Mouse (Mus musculus) adrenal gland, postnatal 36 days (tissue): ENCODE results near the gene Noxred1. TPM values are rescaled to one million over a fixed set of nuclear protein-coding genes. Genes with fewer than 3 reads are reported as not detected.
A peak's percentile ranks its signal among the peaks of the same experiment; 100 is the strongest.
"Not testable (repeated sequence)": the region's sequence is repeated elsewhere in the genome, so short reads cannot be mapped to it uniquely, and the experiment has no call there.

ENCODE experiments used
- DNase-seq, 2 experiments: peaks; one replicate each; pipeline ENCODE4 v3.0.0; 2021; ENCODE audit warnings: mixed read lengths in 1 of 2
- long read RNA-seq, 2 experiments: library from polyadenylated mRNA; stranded (forward); transcript quantifications; one replicate each; pipeline ENCODE4 v2.0.0; 2021; ENCODE audit warnings: borderline sequencing depth in 2 of 2
- total RNA-seq, 2 experiments: library from RNA; stranded (reverse); gene quantifications; 2 replicates each; pipeline ENCODE4 v1.2.3; 2021

Gene Noxred1
- under 1 TPM; 0.33 to 0.66 TPM for total RNA-seq
- long read RNA-seq, experiment 1, partial matches to known transcripts, result 0 of 1 reads
- long read RNA-seq, experiment 1, other reads (novel, unspliced or antisense), result 1 of 1 reads
- long read RNA-seq, experiment 2, result 0 reads

DNA sequence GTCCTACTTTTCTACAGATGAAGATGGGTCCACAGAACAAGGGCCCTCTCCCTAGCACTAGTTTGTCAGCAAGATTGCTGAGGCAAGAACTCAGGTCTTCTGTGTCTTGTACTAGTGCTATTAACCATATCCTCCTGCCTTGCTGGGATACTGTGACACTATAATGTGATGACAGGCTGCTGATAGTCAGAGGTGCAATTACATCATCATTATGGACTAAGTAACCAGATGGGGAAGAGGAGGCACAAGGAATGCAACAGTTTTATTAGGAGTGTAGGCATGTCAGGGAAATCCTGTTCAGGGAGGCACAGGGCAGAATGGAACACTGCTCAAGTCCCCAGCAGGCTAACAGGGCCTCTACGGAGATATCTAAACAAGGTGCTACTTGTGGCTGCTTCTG is at the start of gene Noxred1:
Gene Noxred1 (minus strand): TSS at position 101 of the 400 bp plus-strand sequence.
- DNase-seq, result no peak

DNA sequence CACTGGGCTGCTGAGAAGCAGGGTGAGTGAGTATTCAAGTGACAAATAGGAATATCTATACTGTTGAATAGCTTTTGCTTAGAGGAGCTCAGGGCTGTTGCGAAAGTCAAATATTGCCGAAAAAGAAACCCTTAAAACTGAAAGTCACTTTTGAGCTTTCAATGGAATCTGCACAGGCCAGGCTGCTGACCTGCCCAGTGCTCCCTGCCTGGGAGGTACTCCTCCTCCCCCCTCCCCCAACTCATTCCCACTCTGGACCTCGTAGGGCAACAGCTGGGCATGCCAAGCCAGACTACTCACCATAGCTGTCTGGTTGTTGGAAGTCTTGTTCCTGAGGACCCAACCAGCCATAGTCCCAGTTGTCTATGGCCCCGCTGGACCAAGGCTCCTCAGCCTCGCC is 46.2 kb upstream of the Noxred1 start:
- DNase-seq, result no peak

DNA sequence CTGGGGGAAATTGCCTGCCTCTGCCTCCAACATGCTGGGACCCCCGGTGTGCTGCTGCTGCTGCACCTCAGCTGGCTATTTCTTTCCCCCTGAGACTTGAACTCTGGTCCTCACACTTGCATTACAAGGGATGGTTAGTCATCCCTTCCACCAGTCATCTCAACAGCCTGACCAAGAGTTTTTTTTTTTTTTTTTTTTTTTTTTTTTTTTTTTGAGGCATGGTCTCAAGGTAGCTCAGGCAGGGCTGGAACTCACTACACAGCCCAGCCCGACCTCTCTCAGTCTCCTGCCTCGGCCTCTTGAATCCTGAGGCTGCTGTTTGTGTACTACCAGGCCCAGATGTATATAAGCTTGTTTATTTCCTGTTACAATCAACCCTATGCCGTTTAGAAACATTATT is 45.7 kb upstream of the Noxred1 start:
- no peak for DNase-seq

DNA sequence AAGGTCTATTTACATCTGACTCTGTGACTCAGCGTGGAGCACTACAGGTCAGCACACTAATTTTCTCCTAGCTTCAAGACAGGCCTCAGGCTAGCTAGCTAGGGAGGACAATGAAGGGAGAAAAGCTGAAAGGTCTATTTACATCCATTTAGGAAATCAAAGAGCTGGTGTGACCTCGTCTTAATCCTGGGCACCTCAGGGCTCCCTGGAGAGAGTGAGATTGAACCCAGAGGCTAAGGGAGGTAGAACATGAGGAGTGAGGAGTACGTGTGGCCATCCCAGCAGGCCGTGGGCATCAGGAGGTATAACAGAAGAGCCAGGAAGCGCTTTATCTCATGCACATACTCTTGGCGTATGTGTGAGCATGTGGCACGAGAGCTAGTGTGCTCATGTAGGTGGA is 45.2 kb upstream of the Noxred1 start:
- no peak for DNase-seq

DNA sequence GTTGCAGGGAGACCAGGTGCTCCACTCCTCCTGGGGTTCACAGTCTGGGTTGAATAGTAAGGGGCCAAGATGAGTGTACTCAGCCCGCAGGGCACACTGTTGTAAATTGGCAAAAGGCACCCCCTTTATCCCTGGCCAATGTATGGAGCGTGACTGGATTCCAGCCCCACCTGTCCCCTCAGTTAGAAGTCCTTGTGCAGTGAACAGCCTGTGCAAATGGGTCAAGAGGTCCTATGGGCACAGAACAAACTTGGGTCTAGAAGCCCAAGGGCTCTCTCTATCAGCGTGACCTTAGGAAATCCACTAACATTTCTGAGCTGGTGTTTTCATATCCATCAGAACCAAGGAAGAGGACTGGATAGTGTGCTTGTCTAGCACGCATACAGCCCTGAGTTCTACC is 44.2 kb upstream of the Noxred1 start:
- no peak for DNase-seq

DNA sequence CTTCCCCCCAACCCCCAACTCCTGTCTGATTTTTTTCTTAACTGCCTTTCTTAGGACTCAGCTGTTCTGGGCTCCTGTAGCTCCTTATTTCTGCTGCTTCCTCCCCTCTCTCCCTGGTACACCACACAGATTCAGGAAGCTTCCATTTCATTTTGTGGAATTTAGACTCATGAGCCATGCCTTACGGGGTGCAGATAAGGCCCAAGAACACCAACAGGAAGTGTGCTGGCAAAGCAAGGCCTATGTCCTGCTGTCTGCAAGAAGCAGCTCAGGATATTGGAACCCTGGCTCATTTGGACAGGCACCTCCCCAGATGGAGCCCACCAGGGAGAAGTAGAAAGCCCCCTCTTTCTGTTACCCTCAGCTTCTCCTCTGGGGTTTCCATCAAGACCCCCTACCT is 43.2 kb upstream of the Noxred1 start:
- DNase-seq, result no peak

DNA sequence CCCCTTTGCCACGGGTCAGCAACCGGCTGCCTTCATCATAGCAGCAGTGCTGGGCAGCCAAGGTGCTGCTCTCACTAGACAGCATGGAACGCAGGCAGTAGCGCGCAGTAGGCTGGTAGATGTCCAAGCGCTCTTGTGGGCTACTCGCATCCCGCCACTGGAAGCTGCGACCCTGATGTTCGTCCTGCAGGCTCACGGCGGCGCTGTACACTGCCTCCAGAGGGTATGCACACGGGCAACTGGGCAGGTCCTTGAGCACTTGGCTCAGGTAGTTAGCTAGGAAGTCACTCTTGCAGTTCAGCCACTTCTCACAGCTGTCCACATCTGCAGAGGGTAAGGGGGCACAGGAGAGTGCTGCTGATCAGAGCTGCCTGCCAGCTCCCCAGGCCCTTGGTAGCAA is 41.3 kb upstream of the Noxred1 start:
- no peak for DNase-seq

DNA sequence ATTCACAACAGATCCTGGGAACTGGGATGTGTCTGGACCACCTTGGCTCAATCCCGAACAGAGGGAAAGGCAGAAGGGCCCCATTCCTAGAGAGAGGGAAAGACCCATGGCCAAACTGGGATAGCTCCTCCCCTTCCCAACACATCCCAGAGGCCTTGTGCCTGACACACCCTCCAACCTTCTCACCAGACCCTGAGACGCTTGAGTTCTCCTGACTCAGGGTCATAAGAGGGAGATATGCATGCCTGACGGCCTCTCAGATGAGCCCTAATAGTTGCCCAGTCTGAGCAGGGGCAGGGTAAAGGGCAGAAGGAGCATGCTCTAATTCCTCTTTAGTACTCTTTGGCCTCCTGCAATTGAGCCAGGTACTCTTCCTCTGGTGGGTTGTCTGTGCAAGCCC is 40.8 kb upstream of the Noxred1 start:
- DNase-seq, result no peak

DNA sequence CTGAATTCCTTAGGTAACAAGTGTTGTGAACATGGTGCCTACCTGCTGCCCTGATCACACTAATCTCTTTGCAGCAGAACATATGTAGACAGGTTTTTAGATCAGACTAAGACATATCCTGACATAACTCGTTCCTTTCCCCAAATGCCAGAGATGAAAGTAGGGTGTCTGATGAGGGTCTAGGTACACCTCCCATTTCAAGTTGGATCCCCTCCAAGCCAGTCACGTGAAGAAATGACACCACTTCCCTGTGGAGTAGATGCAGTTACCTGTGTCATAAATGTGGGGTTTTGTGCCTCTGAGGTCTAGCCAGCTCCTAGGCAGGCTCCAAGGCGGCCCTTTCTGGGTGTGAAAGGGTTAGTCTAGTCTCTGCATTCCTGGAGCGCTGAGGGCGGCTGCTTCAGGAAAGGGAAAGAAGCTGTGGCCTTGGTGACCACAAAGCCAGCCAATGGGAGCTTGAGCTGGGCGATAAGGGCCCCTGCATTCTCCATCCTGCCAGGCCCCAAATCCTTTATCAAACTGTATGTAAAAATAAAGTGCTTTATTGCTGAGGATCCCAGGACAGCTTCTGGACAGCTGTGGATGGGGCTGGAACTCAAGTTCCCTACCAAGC is 39.7 kb upstream of the Noxred1 start:
- peak; percentile 27 to 41 for DNase-seq

DNA sequence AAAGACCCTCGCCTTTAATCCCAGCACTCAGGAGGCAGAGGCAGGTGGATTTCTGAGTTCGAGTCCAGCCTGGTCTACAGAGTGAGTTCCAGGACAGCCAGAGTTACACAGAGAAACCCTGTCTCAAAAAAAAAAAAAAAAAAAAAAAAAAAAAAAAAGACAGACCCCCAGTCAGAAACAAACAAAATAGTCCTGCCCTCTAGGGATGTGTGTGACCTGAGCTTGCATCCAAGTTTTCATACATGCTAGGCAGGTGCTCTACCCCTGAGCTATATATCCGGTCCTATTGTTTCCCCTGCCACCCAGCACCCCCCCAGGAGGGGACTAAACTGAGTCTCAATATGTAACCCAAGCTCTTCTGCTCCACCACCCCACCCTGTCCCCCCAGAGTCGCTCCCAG is 38.7 kb upstream of the Noxred1 start:
- DNase-seq, result not testable (repeated sequence)

DNA sequence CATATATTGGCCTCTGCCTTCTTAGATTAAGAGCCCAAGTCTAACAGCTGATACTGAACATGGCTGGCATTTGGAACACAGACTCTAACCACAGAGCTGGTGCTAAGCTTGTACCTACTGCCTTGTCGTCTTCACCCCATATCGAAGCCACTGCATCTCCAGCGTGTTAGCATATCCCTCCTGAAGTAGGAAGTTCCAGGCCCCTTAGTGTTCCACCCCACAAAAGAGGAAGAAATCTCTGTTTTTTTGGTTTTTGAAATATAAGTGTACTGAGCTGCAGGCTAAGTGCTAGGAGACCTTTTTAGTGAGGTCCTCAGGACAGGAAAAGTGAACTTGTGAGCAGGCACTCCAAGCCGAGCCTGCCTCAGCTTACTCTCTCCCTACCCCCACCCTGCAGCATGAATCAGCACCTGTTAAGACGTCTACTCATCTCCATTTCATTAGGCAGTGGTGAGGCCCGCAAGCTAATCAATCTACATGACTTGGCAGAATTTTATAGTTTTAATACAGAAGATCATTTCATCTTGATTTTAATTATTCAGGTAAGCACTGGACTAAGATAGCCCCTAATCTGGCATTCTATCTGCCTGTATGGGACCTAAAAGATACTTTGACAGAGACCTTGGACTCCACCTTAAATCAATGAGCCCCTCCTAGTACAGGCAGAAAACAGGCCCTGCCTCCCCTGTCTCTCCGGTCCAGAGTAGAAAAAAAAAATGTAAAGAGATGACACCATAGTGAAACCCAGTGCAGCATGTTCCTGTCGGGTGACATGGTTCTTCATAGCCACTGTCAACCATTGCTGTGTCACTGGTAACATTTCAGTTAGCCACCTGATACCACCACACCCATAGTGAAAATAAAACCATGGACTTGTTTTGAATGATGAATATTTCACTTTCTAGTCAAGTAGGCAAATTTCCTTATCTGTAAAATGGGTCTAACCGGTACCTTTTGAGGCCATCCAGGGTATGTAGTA is 36.6 kb upstream of the Noxred1 start:
- DNase-seq, result no peak

DNA sequence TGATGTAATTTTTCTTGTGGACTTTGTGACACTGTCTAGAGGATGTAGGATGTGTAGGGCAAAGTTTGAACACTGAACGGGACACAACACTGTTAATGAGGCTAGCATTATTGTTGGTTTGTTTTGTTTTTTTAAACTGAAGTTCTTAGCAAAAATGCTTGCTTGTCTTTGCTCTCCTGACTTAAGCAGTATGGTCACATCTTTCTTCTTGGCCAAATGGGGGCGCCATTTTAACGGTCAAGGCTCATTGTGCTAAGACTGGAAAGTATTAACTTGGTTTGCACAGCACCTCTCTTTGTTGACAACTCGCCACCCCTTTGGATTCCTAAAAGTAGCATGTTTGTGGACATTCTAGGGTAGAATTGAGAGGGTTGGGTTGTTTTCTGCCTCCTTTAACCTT is 29.1 kb upstream of the Noxred1 start:
- peak; percentile 35 to 57 for DNase-seq

DNA sequence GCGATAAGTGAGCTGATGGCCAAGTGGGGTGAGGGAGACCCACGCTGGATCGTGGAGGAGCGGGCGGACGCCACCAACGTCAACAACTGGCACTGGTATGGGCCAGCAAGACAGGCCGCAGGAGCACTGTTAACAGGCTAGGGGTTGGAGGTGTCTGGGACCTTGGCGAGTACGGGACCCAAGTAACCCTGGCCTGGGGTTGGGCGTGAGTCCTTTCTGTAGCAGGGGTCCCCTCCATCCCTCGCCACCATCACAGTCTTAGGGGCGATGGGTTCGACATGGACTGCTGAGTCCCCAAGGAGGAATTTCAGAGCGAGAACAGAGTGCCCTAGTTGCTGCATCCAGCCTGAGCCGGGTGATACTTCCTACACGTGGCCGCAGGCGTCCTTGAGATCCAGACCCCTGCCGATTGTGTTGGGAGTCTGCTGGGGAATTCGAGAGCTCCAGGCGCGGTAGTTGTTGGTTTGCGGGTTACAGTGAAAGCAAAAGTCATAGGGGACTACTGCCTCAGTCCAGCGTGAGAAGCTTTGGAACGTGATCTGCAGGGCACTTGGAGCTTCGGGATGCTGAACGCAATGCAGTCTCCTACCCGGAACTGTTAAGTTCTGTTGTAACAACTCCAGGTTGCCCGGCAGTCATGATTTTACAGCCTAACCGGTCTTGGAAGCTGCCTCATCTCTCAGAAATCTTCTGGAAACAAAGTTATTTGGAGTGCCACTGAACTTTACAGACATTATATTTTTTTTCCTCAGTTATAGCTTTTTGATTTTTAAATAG is 28.5 kb upstream of the Noxred1 start:
- DNase-seq, result peak; percentile 28 to 34

DNA sequence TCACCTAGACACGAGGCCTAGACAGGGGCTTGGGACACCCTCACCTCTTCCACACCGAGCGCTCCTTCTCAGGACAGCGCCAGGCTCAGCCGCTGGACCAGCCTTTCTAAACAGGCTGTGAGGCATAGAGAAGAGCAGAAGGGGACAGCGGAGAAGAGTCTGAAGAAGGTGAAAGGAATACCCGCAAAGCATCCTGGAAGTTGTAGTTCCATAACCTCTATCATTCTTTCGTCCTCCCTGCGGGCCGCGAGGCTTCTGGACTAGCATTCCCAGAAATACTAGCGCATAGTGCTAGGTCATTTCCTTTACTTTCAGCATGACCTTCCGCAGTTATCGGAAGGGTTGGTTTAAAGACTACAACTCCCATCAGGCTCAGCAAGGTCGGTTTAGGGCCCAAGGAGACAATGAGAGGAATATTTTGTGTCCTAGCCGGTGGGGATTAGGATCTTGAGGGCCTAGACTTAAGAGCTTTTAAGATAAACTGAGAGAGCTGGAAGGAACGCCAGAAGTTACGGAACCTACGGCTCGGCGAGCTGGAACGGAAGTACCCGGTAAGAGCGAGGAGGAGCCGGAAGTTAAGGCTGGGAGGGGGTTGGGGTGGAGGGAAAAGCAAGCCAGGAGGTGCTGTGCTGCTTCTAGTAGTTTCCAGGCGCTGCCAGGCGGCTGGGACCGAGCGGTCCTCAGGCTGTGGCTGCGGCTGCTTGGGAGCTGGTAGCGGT is 27.7 kb upstream of the Noxred1 start, which contains the start of the genes Vipas39 and Ahsa1:
Gene Vipas39 (minus strand): TSS at position 149 of the 719 bp plus-strand sequence.
Gene Ahsa1 (plus strand): TSS at position 372 of the 719 bp plus-strand sequence.
- DNase-seq, result peak; percentile 85 to 87

DNA sequence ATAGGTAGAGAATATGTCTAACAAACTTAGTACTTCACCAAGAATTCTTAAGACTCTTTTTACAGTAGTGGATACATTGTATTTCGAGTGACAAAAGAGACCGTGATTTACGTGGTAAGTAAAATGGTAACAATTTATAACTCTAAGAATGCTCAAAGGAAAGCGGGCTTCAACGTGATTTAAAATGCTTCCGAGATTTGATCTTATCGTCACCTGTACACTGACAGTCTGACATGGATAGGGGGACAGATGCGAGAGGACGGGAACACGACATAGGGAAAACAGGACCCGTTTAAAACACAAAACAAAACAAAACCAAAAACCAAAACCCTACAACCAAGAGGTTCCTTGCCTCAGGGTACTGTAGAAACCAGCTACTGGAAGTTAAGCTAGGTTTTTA is 26.9 kb upstream of the Noxred1 start:
- DNase-seq, result no peak

DNA sequence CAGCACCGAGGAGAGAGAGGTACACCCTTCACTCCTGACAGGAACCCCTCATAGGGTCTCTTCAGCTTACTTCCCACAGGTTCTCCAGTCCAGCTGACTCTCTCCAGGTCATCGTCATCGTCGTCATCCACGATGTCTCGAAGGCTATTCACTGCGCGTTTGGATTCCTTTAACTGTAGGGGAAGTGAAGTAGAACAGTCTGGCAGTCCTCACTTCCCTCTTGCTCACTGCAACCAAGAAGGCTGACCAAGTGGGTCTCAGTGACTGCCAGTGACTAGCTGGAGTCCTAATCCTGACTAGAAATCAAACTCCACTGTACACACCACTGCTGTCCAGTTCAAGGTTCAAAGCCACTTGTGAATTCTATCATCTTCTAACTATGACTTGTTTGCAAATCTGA is 22.0 kb upstream of the Noxred1 start:
- no peak for DNase-seq

DNA sequence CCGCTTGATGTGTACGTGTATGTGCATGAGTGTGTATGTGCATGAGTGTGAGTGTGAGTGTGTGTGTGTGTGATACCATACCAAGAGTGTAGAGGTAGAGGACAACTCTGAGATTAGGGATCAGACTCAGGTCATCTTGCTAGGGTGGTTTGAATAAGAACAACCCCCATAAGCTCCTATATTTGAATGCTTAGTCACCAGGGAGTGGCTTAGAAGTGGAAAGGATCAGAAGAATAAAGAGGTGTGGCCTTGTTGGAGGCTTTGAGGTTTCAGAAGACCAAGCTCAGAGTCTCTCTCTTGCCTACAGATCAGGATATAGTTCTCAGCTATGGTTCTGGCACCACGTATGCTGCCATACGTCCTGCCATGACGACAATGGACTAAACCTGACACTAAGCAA is 18.1 kb upstream of the Noxred1 start:
- DNase-seq, result no peak

DNA sequence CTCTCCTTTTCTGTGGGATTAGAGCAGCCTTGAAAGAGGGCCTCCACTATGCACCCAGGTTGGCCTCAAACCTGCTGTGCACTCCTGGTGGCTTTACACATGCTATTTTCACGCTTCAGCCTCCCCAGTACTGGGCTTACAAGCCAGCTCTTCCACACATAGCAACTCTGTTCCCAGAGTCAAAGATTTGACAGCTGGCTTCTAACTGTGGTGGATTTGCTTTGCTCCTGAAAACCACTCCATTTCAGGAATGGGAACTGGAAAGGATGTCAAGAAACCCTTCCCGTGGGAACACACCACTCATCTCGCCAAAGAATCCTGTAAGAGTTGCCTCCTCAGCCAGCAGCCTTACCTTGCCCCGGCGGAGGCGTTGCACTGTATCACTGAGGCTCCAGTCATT is 15.3 kb upstream of the Noxred1 start:
- no peak for DNase-seq

DNA sequence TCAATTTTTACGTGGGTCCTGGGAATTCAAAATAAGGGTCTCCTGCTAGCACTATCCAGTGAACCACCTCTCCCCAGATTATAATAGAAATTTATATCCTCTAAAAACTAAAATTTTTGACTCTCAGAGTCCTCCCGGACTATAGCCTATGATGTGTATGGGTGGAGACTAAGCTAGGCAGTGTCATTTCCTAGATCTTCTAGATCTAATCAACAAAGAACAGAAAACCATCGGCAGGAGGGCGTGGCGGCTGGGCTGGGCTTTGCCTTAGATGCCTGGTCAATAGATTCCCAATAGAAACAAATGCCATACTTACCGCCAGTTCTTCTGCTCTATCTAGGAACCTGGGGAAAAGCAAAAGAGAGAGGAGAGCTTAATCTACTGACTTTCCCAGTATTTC is 11.6 kb upstream of the Noxred1 start:
- DNase-seq, result no peak

DNA sequence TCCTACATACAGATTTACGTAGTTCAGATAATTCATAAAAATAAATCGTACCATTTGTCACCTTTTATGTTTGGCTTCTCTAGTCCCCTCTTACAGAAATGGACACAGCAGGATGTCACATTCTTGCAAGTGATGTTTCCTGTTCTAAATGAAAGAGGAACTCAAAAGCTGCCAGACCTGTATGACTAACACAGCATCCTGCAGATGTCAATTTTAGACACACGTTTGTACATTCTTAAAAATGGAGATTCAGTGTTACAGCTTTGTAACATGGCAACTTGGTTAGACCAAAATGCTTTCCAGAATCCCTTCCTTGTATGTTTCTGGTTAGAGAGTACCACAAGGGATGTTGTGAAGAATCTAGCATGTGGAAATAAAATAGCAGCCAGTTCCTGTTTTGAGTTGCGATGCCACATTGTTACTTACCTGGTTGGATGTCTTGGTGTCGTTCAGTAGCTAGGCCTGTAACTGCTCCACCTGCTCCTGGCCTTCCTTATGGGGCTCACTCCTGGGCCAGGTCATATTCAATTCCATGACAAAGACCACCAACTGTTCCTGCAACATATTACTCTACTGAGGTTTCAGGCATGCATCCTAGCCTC is 1.5 kb downstream of the Noxred1 start:
- DNase-seq, result no peak

DNA sequence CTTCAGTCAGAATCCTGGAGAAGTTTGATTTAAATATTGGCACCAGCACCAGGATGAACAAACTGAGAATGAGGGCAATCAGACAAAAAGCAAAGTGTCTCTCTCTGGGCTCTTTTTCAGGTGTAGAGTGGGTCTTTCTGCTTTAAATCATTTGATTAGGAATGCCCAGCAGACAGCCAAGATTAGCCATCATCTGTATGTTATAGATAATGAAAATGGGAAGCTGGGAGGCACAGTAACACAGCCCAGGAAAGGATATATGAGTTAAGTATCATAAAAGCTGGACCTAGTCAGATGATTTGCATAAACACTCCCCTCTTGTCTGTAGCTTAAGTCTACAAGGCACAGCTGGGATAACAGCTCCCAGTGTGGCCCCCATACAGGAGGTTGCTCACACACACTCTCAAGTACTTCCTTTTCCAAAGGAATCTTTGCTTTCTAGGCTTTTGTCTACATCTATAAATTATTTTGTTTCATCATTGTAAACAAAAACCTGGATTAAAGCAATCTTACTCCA is 8.1 kb downstream of the Noxred1 start:
- DNase-seq, result no peak
